Mouse (Mus musculus): ENCODE data around the gene Fat4. TPM values are rescaled to one million over a fixed set of nuclear protein-coding genes. Genes with fewer than 3 reads are reported as not detected.

The Fat4 gene
- polyA plus RNA-seq, 1 experiment = 1.5 TPM

GRCm38 (mm10) chr3:38947706-38948105 lies 61.0 kb downstream of the Fat4 start:
- TF ChIP-seq CTCF (IDR thresholded peaks at IDR 0.05; ENCODE audit: borderline replicate concordance, insufficient read depth, low read depth, low read length) (no peak), POLR2A (IDR thresholded peaks at IDR 0.05; ENCODE audit: borderline replicate concordance, insufficient read depth, low read length) (no peak)
- H3K4me1 ChIP-seq (ENCODE audit: control insufficient read depth, insufficient read depth, low read length) = no peaks in the 10 kb centered on the region
- no peaks in the 10 kb centered on the region for H3K27me3 ChIP-seq (ENCODE audit: control insufficient read depth, insufficient read depth, low read length)
- H3K27ac ChIP-seq (ENCODE audit: insufficient read depth, low read length) = no peak overlapping the region
- no peak for DNase-seq
- 76% methylated on average over 7 of the region's 7 CpGs for WGBS
- H3K4me3 ChIP-seq (replicated peaks; ENCODE audit: insufficient read depth, low read depth, low read length) = no peak overlapping the region

GRCm38 (mm10) chr3:38952602-38953001 lies 65.9 kb downstream of the Fat4 start:
- WGBS = 82% methylated on average over 3 of the region's 3 CpGs
- H3K4me3 ChIP-seq (replicated peaks; ENCODE audit: insufficient read depth, low read depth, low read length) = no peak overlapping the region
- DNase-seq = no peak

GRCm38 (mm10) chr3:38954196-38954595 lies 67.5 kb downstream of the Fat4 start:
- DNase-seq = no peak
- WGBS = 27% methylated on average over 3 of the region's 3 CpGs
- H3K27me3 ChIP-seq (ENCODE audit: control insufficient read depth, insufficient read depth, low read length) = no peaks in the 10 kb centered on the region
- no peak for TF ChIP-seq CTCF (IDR thresholded peaks at IDR 0.05; ENCODE audit: borderline replicate concordance, insufficient read depth, low read depth, low read length)
- TF ChIP-seq POLR2A (IDR thresholded peaks at IDR 0.05; ENCODE audit: borderline replicate concordance, insufficient read depth, low read length) = no peak
- H3K27ac ChIP-seq (ENCODE audit: insufficient read depth, low read length) = no peak overlapping the region
- H3K4me1 ChIP-seq (ENCODE audit: control insufficient read depth, insufficient read depth, low read length) = no peaks in the 10 kb centered on the region
- H3K4me3 ChIP-seq (replicated peaks; ENCODE audit: insufficient read depth, low read depth, low read length) = no peak overlapping the region

More at GRCm38 (mm10) chr3:38952602-38953001, 65.9 kb downstream of the Fat4 start:
- TF ChIP-seq CTCF (IDR thresholded peaks at IDR 0.05; ENCODE audit: borderline replicate concordance, insufficient read depth, low read depth, low read length) (no peak), POLR2A (IDR thresholded peaks at IDR 0.05; ENCODE audit: borderline replicate concordance, insufficient read depth, low read length) (no peak)
- no peaks in the 10 kb centered on the region for H3K27me3 ChIP-seq (ENCODE audit: control insufficient read depth, insufficient read depth, low read length)
- H3K4me1 ChIP-seq (ENCODE audit: control insufficient read depth, insufficient read depth, low read length) = no peaks in the 10 kb centered on the region
- H3K27ac ChIP-seq (ENCODE audit: insufficient read depth, low read length) = no peak overlapping the region

GRCm38 (mm10) chr3:38956012-38956648 lies 69.4 kb downstream of the Fat4 start:
- H3K27ac ChIP-seq (ENCODE audit: insufficient read depth, low read length) = no peak overlapping the region
- no peak overlapping the region for H3K4me3 ChIP-seq (replicated peaks; ENCODE audit: insufficient read depth, low read depth, low read length)
- H3K4me1 ChIP-seq (ENCODE audit: control insufficient read depth, insufficient read depth, low read length) = no peaks in the 10 kb centered on the region
- H3K27me3 ChIP-seq (ENCODE audit: control insufficient read depth, insufficient read depth, low read length) = no peaks in the 10 kb centered on the region
- DNase-seq = no peak
- TF ChIP-seq POLR2A (IDR thresholded peaks at IDR 0.05; ENCODE audit: borderline replicate concordance, insufficient read depth, low read length) = no peak
- TF ChIP-seq CTCF (IDR thresholded peaks at IDR 0.05; ENCODE audit: borderline replicate concordance, insufficient read depth, low read depth, low read length) = no peak
- 85% methylated on average over 9 of the region's 9 CpGs for WGBS

- Histone ChIP-seq H3K4me1 (ENCODE audit: control insufficient read depth, insufficient read depth, low read length) (no peaks in the 10 kb centered on the region), H3K4me3 (replicated peaks; ENCODE audit: insufficient read depth, low read depth, low read length) (no peak overlapping the region), H3K27ac (ENCODE audit: insufficient read depth, low read length) (no peak overlapping the region), H3K27me3 (ENCODE audit: control insufficient read depth, insufficient read depth, low read length) (no peaks in the 10 kb centered on the region)
- WGBS = 95% methylated on average over 11 of the region's 11 CpGs
- no peak for TF ChIP-seq CTCF (IDR thresholded peaks at IDR 0.05; ENCODE audit: borderline replicate concordance, insufficient read depth, low read depth, low read length)
- TF ChIP-seq POLR2A (IDR thresholded peaks at IDR 0.05; ENCODE audit: borderline replicate concordance, insufficient read depth, low read length) = no peak
- DNase-seq = no peak
Measured at GRCm38 (mm10) chr3:38957186-38957585, 70.4 kb downstream of the Fat4 start.

GRCm38 (mm10) chr3:38962328-38962727 lies 75.6 kb downstream of the Fat4 start:
- WGBS = 47% methylated on average over 6 of the region's 6 CpGs
- TF ChIP-seq POLR2A (IDR thresholded peaks at IDR 0.05; ENCODE audit: borderline replicate concordance, insufficient read depth, low read length) (no peak), CTCF (IDR thresholded peaks at IDR 0.05; ENCODE audit: borderline replicate concordance, insufficient read depth, low read depth, low read length) (no peak)
- DNase-seq = no peak
- Histone ChIP-seq H3K27me3 (ENCODE audit: control insufficient read depth, insufficient read depth, low read length) (no peaks in the 10 kb centered on the region), H3K4me1 (ENCODE audit: control insufficient read depth, insufficient read depth, low read length) (no peaks in the 10 kb centered on the region), H3K27ac (ENCODE audit: insufficient read depth, low read length) (no peak overlapping the region), H3K4me3 (replicated peaks; ENCODE audit: insufficient read depth, low read depth, low read length) (no peak overlapping the region)

- no peak overlapping the region for H3K4me3 ChIP-seq (replicated peaks; ENCODE audit: insufficient read depth, low read depth, low read length)
- no peak overlapping the region for H3K27ac ChIP-seq (ENCODE audit: insufficient read depth, low read length)
- TF ChIP-seq POLR2A (IDR thresholded peaks at IDR 0.05; ENCODE audit: borderline replicate concordance, insufficient read depth, low read length) = no peak
- TF ChIP-seq CTCF (IDR thresholded peaks at IDR 0.05; ENCODE audit: borderline replicate concordance, insufficient read depth, low read depth, low read length) = no peak
- no peak for DNase-seq
- H3K4me1 ChIP-seq (ENCODE audit: control insufficient read depth, insufficient read depth, low read length) = no peaks in the 10 kb centered on the region
- H3K27me3 ChIP-seq (ENCODE audit: control insufficient read depth, insufficient read depth, low read length) = no peaks in the 10 kb centered on the region
Measured at GRCm38 (mm10) chr3:38967480-38967879, 80.7 kb downstream of the Fat4 start.

- H3K4me3 ChIP-seq (replicated peaks; ENCODE audit: insufficient read depth, low read depth, low read length) = no peak overlapping the region
- H3K27ac ChIP-seq (ENCODE audit: insufficient read depth, low read length) = no peak overlapping the region
- TF ChIP-seq POLR2A (IDR thresholded peaks at IDR 0.05; ENCODE audit: borderline replicate concordance, insufficient read depth, low read length) (no peak), CTCF (IDR thresholded peaks at IDR 0.05; ENCODE audit: borderline replicate concordance, insufficient read depth, low read depth, low read length) (no peak)
- H3K4me1 ChIP-seq (ENCODE audit: control insufficient read depth, insufficient read depth, low read length) = no peaks in the 10 kb centered on the region
- no peaks in the 10 kb centered on the region for H3K27me3 ChIP-seq (ENCODE audit: control insufficient read depth, insufficient read depth, low read length)
- DNase-seq = no peak
Measured at GRCm38 (mm10) chr3:38986379-38986778, 99.6 kb downstream of the Fat4 start.

Measured in cerebellum, adult 2 months (tissue).